In the genomic region with DNA sequence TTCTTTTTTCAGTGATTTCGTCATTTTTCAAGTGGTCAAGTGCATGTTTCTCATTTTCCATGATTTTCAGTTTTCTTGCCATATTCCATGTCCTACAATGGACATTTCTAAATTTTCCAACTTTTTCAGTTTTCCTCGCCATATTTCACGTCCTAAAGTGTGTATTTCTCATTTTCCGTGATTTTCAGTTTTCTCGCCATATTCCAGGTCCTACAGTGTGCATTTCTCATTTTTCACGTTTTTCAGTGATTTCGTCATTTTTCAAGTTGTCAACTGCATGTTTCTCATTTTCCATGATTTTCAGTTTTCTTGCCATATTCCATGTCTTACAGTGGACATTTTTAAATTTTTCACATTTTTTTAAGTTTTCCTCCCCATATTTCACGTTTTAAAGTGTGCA, we compare ENCODE assay signal across 10 mouse cellular contexts. TPM values are rescaled to one million over a fixed set of nuclear protein-coding genes. Genes with fewer than 3 reads are reported as not detected.
DNase-seq lines count a peak whose midpoint lies in the region; ATAC-seq lines count a peak whose summit lies in the region.
"Not testable (repeated sequence)": the region's sequence is repeated elsewhere in the genome, so short reads cannot be mapped to it uniquely, and the experiment has no call there.
"Had no signal": no experiment of that assay in that cellular context is flagged by ENCODE, and none has a peak within 500 bp of the region (broad histone marks: within the 10 kb centered on the region; RNA-seq: fewer than 3 reads in every experiment).

No protein-coding gene starts in this region.

- not testable (repeated sequence) for H3K9ac ChIP-seq in hindbrain, embryonic 11.5 days (ENCODE audit: low read depth, low read length); limb, embryonic 12.5 days (replicated peaks); midbrain, embryonic 11.5 days (ENCODE audit: low read length)

- not testable (repeated sequence) for H3K4me2 ChIP-seq in hindbrain, embryonic 11.5 days (replicated peaks; ENCODE audit: low read depth, low read length); limb, embryonic 12.5 days; midbrain, embryonic 11.5 days

- DNase-seq in cerebellum, adult 8-10 months, result peak; percentile 90
- DNase-seq in gastrocnemius, adult 18-20 months (ENCODE audit: low spot score), result peak; percentile 95
- not testable (repeated sequence) for DNase-seq in hindbrain, embryonic 11.5 days (ENCODE audit: low spot score); midbrain, embryonic 11.5 days (ENCODE audit: low spot score, missing footprints)
- DNase-seq in kidney, postnatal 36 days, result peak; percentile 54 to 78
- DNase-seq in right cerebral cortex, postnatal 25 days, result peak; percentile 83
- DNase-seq in urinary bladder, adult 18-20 months (ENCODE audit: low spot score in 2 of 2), result peak; percentile 96 to 97

- not testable (repeated sequence) for H3K27me3 ChIP-seq in hindbrain, embryonic 11.5 days (ENCODE audit: control insufficient read depth, insufficient read depth, low read length); limb, embryonic 12.5 days; midbrain, embryonic 11.5 days (ENCODE audit: control insufficient read depth, insufficient read depth, low read length)

- not testable (repeated sequence) for H3K4me1 ChIP-seq in hindbrain, embryonic 11.5 days (replicated peaks; ENCODE audit: control insufficient read depth, insufficient read depth, low read length); limb, embryonic 12.5 days (replicated peaks); midbrain, embryonic 11.5 days (ENCODE audit: control insufficient read depth, insufficient read depth, low read length)

- H3K4me3 ChIP-seq in hindbrain, embryonic 11.5 days (ENCODE audit: low read depth, low read length); limb, embryonic 12.5 days (replicated peaks); midbrain, embryonic 11.5 days (ENCODE audit: low read depth, low read length): not testable (repeated sequence)

- not testable (repeated sequence) for H3K27ac ChIP-seq in hindbrain, embryonic 11.5 days (ENCODE audit: low read depth, low read length); limb, embryonic 12.5 days; midbrain, embryonic 11.5 days (ENCODE audit: low read depth, low read length)

- 60% methylated on average over 7 of the region's 8 CpGs for WGBS in hindbrain, embryonic 11.5 days
- 71% methylated on average over 8 of the region's 8 CpGs for WGBS in limb, embryonic 12.5 days
- 69% methylated on average over 7 of the region's 8 CpGs for WGBS in midbrain, embryonic 11.5 days

- ATAC-seq in hindbrain, embryonic 11.5 days (ENCODE audit: low FRiP score), result peak; percentile 79
- peak; percentile 71; the same call in 1 of the 2 replicates for ATAC-seq in limb, embryonic 12.5 days (ENCODE audit: insufficient number of reproducible peaks, insufficient read depth, low FRiP score, low TSS enrichment, low read depth)
- peak; percentile 81 for ATAC-seq in midbrain, embryonic 11.5 days (ENCODE audit: low FRiP score)

- not testable (repeated sequence) for H3K9me3 ChIP-seq in hindbrain, embryonic 11.5 days (ENCODE audit: control insufficient read depth, low read length); limb, embryonic 12.5 days; midbrain, embryonic 11.5 days (ENCODE audit: control insufficient read depth, low read length)

- H3K36me3 ChIP-seq in hindbrain, embryonic 11.5 days (ENCODE audit: control insufficient read depth, insufficient read depth, low read length); limb, embryonic 12.5 days; midbrain, embryonic 11.5 days (ENCODE audit: control insufficient read depth, insufficient read depth, low read length): not testable (repeated sequence)

RNA-seq across cellular contexts. Expression of gene Gm11168, which starts 3.5 kb away (rescaled TPM):
- not detected for total RNA-seq in gastrocnemius, adult 18-20 months (2021)
- not detected in 2 replicates for polyA plus RNA-seq in hindbrain, embryonic 11.5 days (2014; fragmentation: Nextera tagmentation; extraction: Ambion mirVana)
- polyA plus RNA-seq in limb, embryonic 12.5 days (2016; fragmentation: Nextera tagmentation; extraction: Ambion mirVana), result not detected in 2 replicates
- 0.34 TPM in 1 of 2 replicates, not detected in the other for polyA plus RNA-seq in midbrain, embryonic 11.5 days (2014; fragmentation: Nextera tagmentation; extraction: Ambion mirVana)

RNA-seq across cellular contexts. Expression of gene Gm10722, which starts 5.9 kb away (rescaled TPM):
- not detected for total RNA-seq in gastrocnemius, adult 18-20 months (2021)
- polyA plus RNA-seq in hindbrain, embryonic 11.5 days (2014; fragmentation: Nextera tagmentation; extraction: Ambion mirVana), result not detected in 2 replicates
- not detected in 2 replicates for polyA plus RNA-seq in limb, embryonic 12.5 days (2016; fragmentation: Nextera tagmentation; extraction: Ambion mirVana)
- polyA plus RNA-seq in midbrain, embryonic 11.5 days (2014; fragmentation: Nextera tagmentation; extraction: Ambion mirVana), result not detected in 2 replicates
- total RNA-seq: MEL had no signal
- polyA plus RNA-seq: brain, embryonic 14.5 days had no signal

RNA-seq across cellular contexts. Expression of gene Gm10721, which starts 6.3 kb away (rescaled TPM):
- total RNA-seq in gastrocnemius, adult 18-20 months (2021), result under 1 TPM in 1 of 2 experiments, not detected in 1; 0.48 TPM
- not detected in 2 replicates for polyA plus RNA-seq in hindbrain, embryonic 11.5 days (2014; fragmentation: Nextera tagmentation; extraction: Ambion mirVana)
- polyA plus RNA-seq in limb, embryonic 12.5 days (2016; fragmentation: Nextera tagmentation; extraction: Ambion mirVana), result not detected in 2 replicates
- polyA plus RNA-seq in midbrain, embryonic 11.5 days (2014; fragmentation: Nextera tagmentation; extraction: Ambion mirVana), result not detected in 2 replicates

RNA-seq across cellular contexts. Expression of gene Gm10720, which starts 8.8 kb away (rescaled TPM):
- not detected for total RNA-seq in gastrocnemius, adult 18-20 months (2021)
- not detected in 2 replicates for polyA plus RNA-seq in hindbrain, embryonic 11.5 days (2014; fragmentation: Nextera tagmentation; extraction: Ambion mirVana)
- polyA plus RNA-seq in limb, embryonic 12.5 days (2016; fragmentation: Nextera tagmentation; extraction: Ambion mirVana), result not detected in 2 replicates
- polyA plus RNA-seq in midbrain, embryonic 11.5 days (2014; fragmentation: Nextera tagmentation; extraction: Ambion mirVana), result not detected in 2 replicates
- total RNA-seq: MEL had no signal
- polyA plus RNA-seq: brain, embryonic 14.5 days had no signal

RNA-seq across cellular contexts. Expression of gene Gm10719, which starts 10.6 kb away (rescaled TPM):
- total RNA-seq in gastrocnemius, adult 18-20 months (2021), result under 1 TPM in 1 of 2 experiments, not detected in 1; 0.39 TPM
- not detected in 2 replicates for polyA plus RNA-seq in hindbrain, embryonic 11.5 days (2014; fragmentation: Nextera tagmentation; extraction: Ambion mirVana)
- 0.36 TPM in 1 of 2 replicates, not detected in the other for polyA plus RNA-seq in limb, embryonic 12.5 days (2016; fragmentation: Nextera tagmentation; extraction: Ambion mirVana)
- polyA plus RNA-seq in midbrain, embryonic 11.5 days (2014; fragmentation: Nextera tagmentation; extraction: Ambion mirVana), result 0.29 and 0.37 TPM in 2 replicates
